Mouse (Mus musculus) thymus, postnatal 0 days (tissue): ENCODE data around the gene Rnf111. TPM values are rescaled to one million over a fixed set of nuclear protein-coding genes. Genes with fewer than 3 reads are reported as not detected.
"Not testable (repeated sequence)": the region's sequence is repeated elsewhere in the genome, so short reads cannot be mapped to it uniquely, and the experiment has no call there.

ENCODE experiments used
- DNase-seq: peaks from one replicate; pipeline ENCODE4 v3.0.0-alpha.2; 2015; ENCODE audit warnings: low spot score
- polyA plus RNA-seq: library from polyadenylated mRNA; unstranded; fragments of >200 nt; fragmentation: Nextera tagmentation; extraction: Ambion mirVana; gene quantifications from 2 replicates; pipeline ENCODE4 v1.2.1, GENCODE M21; 2015

Rnf111 gene
- 18.6 and 21.6 TPM in 2 replicates for polyA plus RNA-seq

GRCm38 (mm10) chr9:70503626-70504041, at the start of gene Rnf111:
TSS of gene Rnf111 (minus strand) at chr9:70503725.
- DNase-seq, result peak; percentile 95

DNA sequence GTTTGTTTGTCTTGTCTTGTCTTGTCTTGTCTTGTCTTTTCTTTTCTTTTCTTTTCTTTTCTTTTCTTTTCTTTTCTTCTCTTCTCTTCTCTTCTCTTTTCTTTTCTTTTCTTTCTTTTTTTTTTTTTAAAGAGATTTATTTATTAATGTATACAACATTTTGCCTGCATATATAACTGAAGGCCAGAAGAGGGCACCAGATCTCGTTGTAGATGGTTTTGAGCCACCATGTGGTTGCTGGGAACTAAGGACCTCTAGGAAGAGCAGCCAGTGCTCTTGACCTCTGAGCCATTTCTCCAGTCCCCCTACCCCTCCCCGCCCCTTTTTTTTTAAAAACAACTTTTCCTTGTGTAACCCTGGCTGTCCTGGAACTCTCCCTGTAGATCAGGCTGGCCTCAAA, 48.7 kb upstream of the Rnf111 start:
- not testable (repeated sequence) for DNase-seq

GRCm38 (mm10) chr9:70551524-70551923, 48.0 kb upstream of the Rnf111 start:
- DNase-seq, result no peak

DNA sequence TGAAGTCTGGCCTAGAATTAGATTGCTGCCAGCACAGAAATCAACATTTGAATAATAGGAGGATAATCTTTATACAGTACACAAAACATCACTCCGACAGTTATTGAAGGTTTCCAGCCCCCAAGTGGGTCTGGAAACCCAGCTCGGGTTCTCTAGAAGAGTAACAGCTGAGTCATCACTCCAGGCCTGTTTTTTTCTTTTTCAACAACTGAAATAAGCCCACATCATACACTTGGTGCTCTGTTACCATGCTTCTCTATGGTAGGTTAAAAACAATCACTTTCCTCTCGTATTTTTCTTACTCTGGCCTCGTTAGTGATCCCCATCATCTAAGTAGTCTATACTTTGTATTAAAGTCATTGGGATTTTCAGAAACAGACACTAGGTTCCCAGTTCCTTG, 44.8 kb upstream of the Rnf111 start:
- no peak for DNase-seq

GRCm38 (mm10) chr9:70546576-70546975, 43.1 kb upstream of the Rnf111 start:
- DNase-seq, result not testable (repeated sequence)

DNA sequence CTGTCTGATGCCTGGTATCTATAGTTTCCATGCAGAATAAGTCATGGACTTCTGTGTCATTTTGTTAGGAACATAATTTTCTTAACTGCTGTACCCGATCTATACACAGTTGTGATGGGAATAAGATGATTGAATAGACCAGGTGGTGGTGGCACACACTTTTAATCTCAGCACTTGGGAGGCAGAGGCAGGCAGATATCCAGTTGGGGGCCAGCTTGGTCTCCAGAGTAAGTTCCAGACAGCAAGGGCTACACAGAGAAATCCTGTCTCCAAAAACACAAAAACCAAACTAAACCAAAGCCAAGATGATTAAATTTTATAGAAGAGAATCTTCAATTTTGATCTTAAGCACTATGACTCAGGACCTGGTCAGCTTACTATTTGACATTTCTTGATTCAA, 41.3 kb upstream of the Rnf111 start:
- DNase-seq, result no peak

DNA sequence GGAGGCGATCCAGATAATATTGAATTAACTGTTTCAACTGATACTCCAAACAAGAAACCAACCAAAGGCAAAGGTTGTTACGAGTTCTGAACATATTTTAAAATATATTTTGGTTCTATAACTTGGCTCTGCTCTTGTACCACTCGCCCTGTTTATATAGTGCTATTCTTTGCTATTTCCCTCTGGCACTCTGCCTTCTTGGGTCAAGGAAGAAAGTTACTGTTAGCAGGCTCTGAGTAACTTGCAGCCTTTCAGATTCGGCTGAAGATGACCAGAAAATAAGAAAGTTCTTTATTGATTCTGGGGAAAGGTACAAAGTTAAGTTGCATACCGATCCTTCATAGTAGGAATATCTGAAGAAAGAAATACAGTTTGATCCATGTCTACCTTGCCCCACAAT, 40.5 kb upstream of the Rnf111 start:
- no peak for DNase-seq

- no peak for DNase-seq
These were observed 39.7 kb upstream of the Rnf111 start for GRCm38 (mm10) chr9:70543048-70543880.

DNA sequence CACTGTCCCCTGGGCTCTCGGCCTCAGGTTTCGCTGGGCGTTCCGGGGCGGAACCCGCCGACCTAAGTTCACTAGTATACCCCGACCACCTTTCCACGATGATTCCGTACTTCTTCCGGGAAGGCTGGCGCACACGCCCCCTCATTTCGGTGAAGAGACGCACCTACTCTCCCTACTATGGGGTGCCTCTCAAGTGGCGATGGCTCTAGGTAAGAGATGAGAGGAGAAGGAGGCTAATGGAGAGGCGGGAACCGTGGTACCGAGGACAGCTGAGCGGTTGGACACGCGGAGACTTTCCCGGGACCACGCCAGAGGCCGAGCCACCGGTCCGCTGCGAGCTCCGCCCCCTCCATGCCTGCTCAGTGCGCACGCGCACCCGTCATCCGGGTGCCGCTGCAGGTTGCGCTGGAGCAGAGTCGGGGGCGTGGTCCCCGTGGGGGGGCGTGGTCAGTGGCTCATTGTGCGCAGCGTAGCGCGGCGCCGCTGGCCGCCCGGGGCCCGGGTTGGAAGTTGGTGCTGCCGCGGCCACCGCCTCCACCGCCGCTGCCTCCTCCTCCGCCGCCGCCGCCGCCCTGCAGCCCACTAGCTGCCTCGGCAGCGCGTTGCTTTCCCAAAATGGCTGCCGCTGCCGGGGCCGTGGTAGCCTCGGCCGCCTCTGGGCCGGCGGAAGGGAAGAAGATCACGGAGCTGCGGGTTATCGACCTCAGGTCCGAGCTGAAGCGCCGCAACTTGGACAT, 38.9 kb upstream of the Rnf111 start, which contains the start of gene Sltm:
TSS of gene Sltm (plus strand) at position 450 of the 737 bp plus-strand sequence.
- peak; percentile 96 for DNase-seq

DNA sequence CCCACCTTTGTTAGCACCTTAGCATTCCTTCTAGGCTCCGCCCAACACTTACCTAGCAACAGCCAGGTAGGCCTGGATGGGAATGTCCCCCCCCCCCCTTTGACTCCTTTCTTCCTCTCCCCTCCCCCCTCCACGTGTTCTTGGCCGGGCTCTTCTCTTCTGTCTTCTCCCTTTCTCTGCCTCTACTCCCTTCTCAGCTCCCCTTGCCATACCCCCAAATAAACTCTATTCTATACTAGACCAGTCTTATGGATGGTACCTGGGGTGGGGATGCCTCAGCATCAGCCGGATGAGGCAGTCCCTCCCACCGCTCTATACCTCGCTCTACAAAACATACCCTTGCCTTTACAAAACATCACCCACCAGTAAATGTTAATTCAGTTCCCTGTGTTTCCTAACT, 38.1 kb upstream of the Rnf111 start:
- no peak for DNase-seq

GRCm38 (mm10) chr9:70533328-70533727, 29.8 kb upstream of the Rnf111 start:
- no peak for DNase-seq

GRCm38 (mm10) chr9:70524366-70524765, 20.8 kb upstream of the Rnf111 start:
- peak; percentile 48 for DNase-seq

- no peak for DNase-seq
These were observed 20.3 kb upstream of the Rnf111 start for GRCm38 (mm10) chr9:70523813-70524212.

DNA sequence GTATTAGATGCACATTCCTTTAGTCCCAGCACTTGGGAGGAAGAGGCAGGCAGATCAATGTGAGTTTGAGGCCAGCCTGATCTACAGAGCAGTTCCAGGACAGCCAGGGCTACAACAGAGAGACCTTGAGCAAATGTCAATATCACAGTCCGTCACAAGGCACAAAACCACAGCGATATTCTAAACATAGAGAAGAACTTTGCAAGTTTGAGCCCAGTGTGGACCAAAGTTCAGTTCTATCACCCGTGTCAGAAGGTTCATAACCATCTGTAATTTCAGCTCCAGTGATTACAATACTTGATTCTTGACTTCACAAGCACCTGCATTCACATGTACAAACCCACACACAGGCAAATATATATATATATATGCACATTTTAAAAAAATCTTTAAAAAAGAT, 17.1 kb upstream of the Rnf111 start:
- DNase-seq, result no peak

- DNase-seq, result no peak
These were observed 8.2 kb upstream of the Rnf111 start for GRCm38 (mm10) chr9:70511681-70512080.

DNA sequence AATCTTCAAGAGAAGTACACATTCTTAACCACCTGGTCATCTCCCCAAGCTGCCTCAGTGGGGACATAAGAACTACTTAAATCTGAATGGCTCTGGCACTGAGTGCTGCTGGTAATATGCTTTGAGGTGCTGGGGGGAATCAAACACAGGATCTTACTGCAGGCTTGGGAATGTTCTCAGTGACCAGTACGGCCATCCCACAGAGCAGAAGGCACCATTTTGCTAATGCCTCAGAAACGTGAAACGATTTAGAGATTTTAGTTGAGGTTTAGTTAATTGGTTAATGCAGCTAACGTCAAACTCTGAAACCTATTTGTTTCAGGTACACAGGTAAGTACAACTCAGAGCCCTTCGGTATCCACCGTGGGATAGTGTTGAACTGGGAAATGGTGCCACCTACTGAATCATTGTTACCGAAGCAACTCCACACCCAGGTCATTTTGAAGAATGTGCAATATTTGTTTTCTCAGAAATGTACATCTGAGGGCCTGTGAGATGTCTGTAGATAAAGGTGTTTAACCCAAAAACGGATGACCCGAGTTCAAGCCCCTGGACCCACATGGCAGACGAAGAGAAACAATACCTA, 7.6 kb upstream of the Rnf111 start:
- peak; percentile 33 for DNase-seq

DNA sequence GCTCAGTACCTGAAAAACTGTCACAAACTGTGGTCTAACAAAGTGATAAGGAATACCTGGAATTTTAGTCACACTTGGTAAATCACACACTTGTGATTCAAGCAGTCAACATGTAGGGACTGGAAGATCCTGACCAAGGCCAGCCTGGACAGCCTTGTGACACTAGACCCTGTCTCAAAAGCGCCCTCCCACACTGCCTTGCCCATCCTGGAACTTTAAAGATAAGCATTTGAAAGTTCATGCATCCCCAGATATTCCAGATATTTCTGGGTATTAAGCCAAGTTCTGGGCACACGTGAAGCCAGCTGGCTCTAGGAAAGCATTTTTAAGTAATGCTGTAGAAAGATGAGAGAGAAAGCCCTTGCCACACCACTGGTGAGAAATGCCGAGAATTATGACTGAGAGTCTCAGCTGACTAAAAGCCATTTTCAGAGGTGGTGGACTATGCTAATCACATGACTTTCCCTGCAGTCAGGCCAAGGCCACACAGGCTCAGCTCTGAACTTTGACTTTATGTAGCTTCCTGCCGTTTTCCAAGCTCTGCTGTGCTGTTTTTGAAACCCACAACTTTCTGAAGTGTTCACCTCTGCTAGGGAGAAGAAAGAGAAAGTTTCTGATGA, 6.5 kb upstream of the Rnf111 start:
- no peak for DNase-seq

DNA sequence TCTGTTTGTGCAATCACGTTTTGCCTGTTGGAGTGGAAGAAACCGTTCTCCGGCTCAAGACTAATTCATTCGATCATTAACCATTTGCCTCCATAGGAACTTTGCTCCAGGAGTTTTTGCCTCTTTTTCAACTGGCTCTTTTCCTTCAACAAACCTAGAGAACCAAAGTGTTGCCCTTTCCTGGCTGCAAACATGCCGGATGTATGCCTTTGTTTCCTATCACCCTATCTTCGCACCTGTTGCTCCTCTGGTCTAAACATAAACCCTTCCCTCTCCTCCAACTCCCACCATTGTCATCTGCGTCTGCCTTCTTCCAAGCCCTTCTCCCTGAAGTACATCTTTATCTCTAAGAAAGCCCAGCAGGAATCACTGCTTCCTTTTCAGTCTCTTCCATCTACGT, 3.3 kb upstream of the Rnf111 start:
- DNase-seq, result peak; percentile 27

DNA sequence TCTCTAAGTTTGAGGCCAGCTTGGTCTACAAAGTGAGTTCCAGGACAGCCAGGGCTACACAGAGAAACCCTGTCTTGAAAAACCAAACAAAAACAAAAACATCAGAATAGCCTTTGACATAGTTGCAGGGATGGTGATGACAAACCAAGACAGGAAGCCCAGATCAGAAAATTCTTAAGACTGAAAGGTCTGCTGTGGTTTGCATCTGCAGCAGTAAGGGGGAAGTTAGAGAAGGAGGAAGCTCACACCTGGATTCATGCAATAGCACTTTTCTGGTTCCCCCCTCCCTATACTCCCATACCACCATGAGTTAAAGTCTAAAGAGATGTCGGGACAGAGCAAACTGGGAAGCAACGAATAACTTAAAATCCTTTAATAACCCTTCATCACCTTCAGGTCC, 2.7 kb upstream of the Rnf111 start:
- peak; percentile 67 for DNase-seq

- DNase-seq, result peak; percentile 35
These were observed 416 bp downstream of the Rnf111 start for GRCm38 (mm10) chr9:70503015-70503603.
